Mouse (Mus musculus) heart, postnatal 0 days (tissue): Measurements from ENCODE around the gene Nfasc. TPM values are rescaled to one million over a fixed set of nuclear protein-coding genes. Genes with fewer than 3 reads are reported as not detected.

Experiments used
- ATAC-seq: fragments of 200-750 bp; cut with Nextera tagmentation; 2 replicates; pipeline ENCODE4 v1.8.0; 2017; ENCODE audit warnings: low read depth, moderate number of reproducible peaks, moderate library complexity; ENCODE audit not compliant: insufficient read depth
- DNase-seq: peaks from one replicate; pipeline ENCODE4 v3.0.0-alpha.2; 2016; ENCODE audit warnings: low spot score
- H3K27ac ChIP-seq: fragments of 300-500 bp; sonication (generic); 2 replicates; pipeline ENCODE4 v1.5.1; 2014; ENCODE audit warnings: low read depth, mild to moderate bottlenecking
- H3K27me3 ChIP-seq: fragments of 300-500 bp; sonication (generic); 2 replicates; pipeline ENCODE4 v1.6.1; 2014; ENCODE audit warnings: low read length, mixed read lengths; ENCODE audit not compliant: control insufficient read depth, insufficient read depth
- H3K36me3 ChIP-seq: fragments of 300-500 bp; sonication (generic); replicated peaks from 2 replicates; pipeline ENCODE4 v1.6.1; 2014; ENCODE audit warnings: low read length, mixed read lengths; ENCODE audit not compliant: control insufficient read depth, insufficient read depth
- H3K4me1 ChIP-seq: fragments of 300-500 bp; sonication (generic); 2 replicates; pipeline ENCODE4 v1.6.1; 2014; ENCODE audit warnings: antibody characterized with exemption; ENCODE audit not compliant: control insufficient read depth, insufficient read depth
- H3K4me2 ChIP-seq: fragments of 300-500 bp; sonication (generic); 2 replicates; pipeline ENCODE4 v1.6.1; 2014; ENCODE audit warnings: low read depth, mild to moderate bottlenecking, low read length, moderate library complexity
- H3K4me3 ChIP-seq: fragments of 300-500 bp; sonication (generic); 2 replicates; pipeline ENCODE4 v1.5.1; 2014; ENCODE audit warnings: low read depth, low read length
- H3K9ac ChIP-seq: fragments of 300-500 bp; sonication (generic); replicated peaks from 2 replicates; pipeline ENCODE4 v1.6.1; 2014; ENCODE audit warnings: low read depth, low read length, mixed read lengths
- H3K9me3 ChIP-seq: fragments of 300-500 bp; sonication (generic); replicated peaks from 2 replicates; pipeline ENCODE4 v1.6.1; 2016; ENCODE audit warnings: low read length; ENCODE audit not compliant: control insufficient read depth
- CTCF ChIP-seq: IDR thresholded peaks from 2 replicates; pipeline ENCODE4 v1.5.1; 2016; ENCODE audit warnings: antibody characterized with exemption, control low read depth, low read depth
- EP300 ChIP-seq: IDR thresholded peaks from 2 replicates; pipeline ENCODE4 v1.6.1; 2016; ENCODE audit warnings: antibody characterized with exemption, low read depth
- WGBS: fragments of 180-500 bp; shearing (Covaris S2); extraction: QIAGEN DNeasy Blood & Tissue Kit; methylation state at CpG from one replicate; pipeline ENCODE4 v1.1.7; 2014; 5-methylcytosine and 5-hydroxymethylcytosine counted together
- polyA plus RNA-seq: library from polyadenylated mRNA; unstranded; fragments of >200 nt; fragmentation: Nextera tagmentation; extraction: Ambion mirVana; gene quantifications from 2 replicates; pipeline ENCODE4 v1.2.1, GENCODE M21; 2015
- total RNA-seq: library from RNA; depleted of rRNA; stranded (reverse); fragments of >200 nt; gene quantifications from 2 replicates; pipeline ENCODE4 v1.2.3, GENCODE M21; 2014; ENCODE audit warnings: low replicate concordance

Nfasc gene
- total and polyA plus RNA-seq, 2 experiments from 2014 or later, result 0.08 to 0.11 TPM

DNA sequence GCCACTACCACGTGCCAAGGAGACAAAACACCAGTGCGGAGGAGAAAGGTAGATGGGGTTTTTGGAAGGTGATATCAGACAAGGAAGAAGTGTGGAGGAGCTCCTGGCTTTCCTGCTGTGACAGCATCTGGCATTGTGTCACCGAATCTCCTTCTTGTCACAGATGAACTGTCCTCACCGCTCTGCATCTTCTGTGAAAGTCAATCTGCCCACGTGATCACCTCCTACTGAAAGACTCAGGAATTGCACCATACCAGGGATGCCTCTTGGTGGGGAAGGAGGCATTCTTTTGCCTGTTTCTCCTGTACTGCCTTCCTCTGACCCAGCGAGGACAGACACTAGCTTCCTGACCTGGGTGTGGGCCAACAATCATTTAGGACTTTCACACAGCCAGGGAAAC, 86.0 kb downstream of the Nfasc start:
- Histone ChIP-seq H3K9ac (no peak overlapping the region), H3K27ac (no peak overlapping the region), H3K36me3 (no peaks in the 10 kb centered on the region), H3K27me3 (no peaks in the 10 kb centered on the region), H3K4me1 (no peaks in the 10 kb centered on the region), H3K9me3 (no peaks in the 10 kb centered on the region), H3K4me3 (no peak overlapping the region), H3K4me2 (no peak overlapping the region)
- 48% methylated on average over 6 of the region's 6 CpGs for WGBS
- no peak for DNase-seq
- ATAC-seq, result no peak
- no peak for TF ChIP-seq EP300
- no peak for TF ChIP-seq CTCF

- no peaks in the 10 kb centered on the region for H3K27me3 ChIP-seq
- TF ChIP-seq EP300, result no peak
- no peak for TF ChIP-seq CTCF
- no peak overlapping the region for H3K27ac ChIP-seq
- no peaks in the 10 kb centered on the region for H3K36me3 ChIP-seq
- 74% methylated on average over 9 of the region's 9 CpGs for WGBS
- H3K9me3 ChIP-seq, result no peaks in the 10 kb centered on the region
- H3K9ac ChIP-seq, result no peak overlapping the region
- H3K4me2 ChIP-seq, result no peak overlapping the region
- no peak overlapping the region for H3K4me3 ChIP-seq
- ATAC-seq (no peak), DNase-seq (no peak)
- H3K4me1 ChIP-seq, result no peaks in the 10 kb centered on the region
Measured at GRCm38 (mm10) chr1:132654769-132655168, 86.8 kb downstream of the Nfasc start.

DNA sequence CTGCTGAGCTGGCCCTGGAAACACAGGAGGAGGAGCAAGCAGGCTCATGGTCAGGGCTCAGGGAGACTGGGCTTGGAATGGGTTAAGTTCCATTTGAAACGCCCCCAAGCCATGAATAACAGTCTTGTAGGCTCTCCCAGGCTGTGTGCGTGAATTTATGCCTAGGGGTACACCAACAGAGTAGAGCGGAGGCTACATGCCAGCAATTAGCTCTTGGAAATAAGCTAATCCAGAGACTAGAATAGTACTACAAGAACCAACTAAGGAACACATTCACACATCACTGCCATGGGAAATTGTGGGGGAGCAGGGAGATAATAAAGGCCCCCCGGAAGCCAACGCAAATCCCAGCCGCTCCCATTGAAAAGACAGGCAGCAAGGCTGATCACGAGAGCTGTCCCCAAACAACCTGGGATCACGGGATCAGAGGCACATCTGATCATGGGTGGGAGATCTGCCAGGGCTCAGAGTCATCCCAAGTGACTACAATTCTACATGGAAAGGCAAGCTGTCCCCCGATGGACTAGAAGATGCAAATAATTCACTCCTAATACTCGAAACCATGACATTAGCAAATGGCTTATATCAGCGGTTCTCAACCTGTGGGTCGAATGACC, 87.6 kb downstream of the Nfasc start:
- Histone ChIP-seq H3K4me2 (no peak overlapping the region), H3K4me3 (no peak overlapping the region), H3K9ac (no peak overlapping the region), H3K27ac (no peak overlapping the region), H3K9me3 (no peaks in the 10 kb centered on the region), H3K27me3 (no peaks in the 10 kb centered on the region), H3K36me3 (no peaks in the 10 kb centered on the region), H3K4me1 (no peaks in the 10 kb centered on the region)
- ATAC-seq, result no peak
- no peak for DNase-seq
- 75% methylated on average over 12 of the region's 12 CpGs for WGBS
- TF ChIP-seq EP300 (no peak), CTCF (no peak)

DNA sequence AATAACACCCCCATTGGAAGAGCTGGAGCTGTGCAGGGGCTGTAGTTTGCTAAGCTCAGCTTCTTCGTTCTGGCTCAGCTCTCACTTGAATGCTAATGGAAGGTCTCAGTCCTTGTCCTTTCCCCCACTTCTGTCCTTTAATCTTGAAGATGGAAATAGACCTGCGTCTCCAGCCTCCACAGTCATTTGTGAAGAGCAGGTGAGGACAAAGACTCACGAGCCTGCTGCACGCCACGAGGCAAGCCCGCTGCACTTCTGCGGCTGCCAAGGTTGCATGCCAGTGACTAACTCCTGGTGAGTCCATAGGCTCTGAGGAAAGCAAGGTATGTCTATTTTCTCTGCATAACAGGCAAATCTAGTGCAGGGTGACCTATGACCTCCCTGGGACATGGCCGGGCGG, 88.4 kb downstream of the Nfasc start:
- H3K9me3 ChIP-seq, result no peaks in the 10 kb centered on the region
- no peaks in the 10 kb centered on the region for H3K27me3 ChIP-seq
- WGBS, result 67% methylated on average over 9 of the region's 9 CpGs
- no peak for ATAC-seq
- H3K4me2 ChIP-seq, result no peak overlapping the region
- H3K36me3 ChIP-seq, result no peaks in the 10 kb centered on the region
- H3K9ac ChIP-seq, result no peak overlapping the region
- no peak overlapping the region for H3K27ac ChIP-seq
- H3K4me3 ChIP-seq, result no peak overlapping the region
- no peaks in the 10 kb centered on the region for H3K4me1 ChIP-seq
- TF ChIP-seq EP300, result no peak
- TF ChIP-seq CTCF, result no peak
- DNase-seq, result no peak

- no peak for TF ChIP-seq CTCF
- TF ChIP-seq EP300, result no peak
- H3K4me3 ChIP-seq, result no peak overlapping the region
- no peak overlapping the region for H3K27ac ChIP-seq
- no peaks in the 10 kb centered on the region for H3K36me3 ChIP-seq
- WGBS, result 47% methylated on average over 9 of the region's 9 CpGs
- no peak overlapping the region for H3K9ac ChIP-seq
- ATAC-seq, result no peak
- DNase-seq, result no peak
- no peak overlapping the region for H3K4me2 ChIP-seq
- no peaks in the 10 kb centered on the region for H3K27me3 ChIP-seq
- no peaks in the 10 kb centered on the region for H3K9me3 ChIP-seq
- H3K4me1 ChIP-seq, result no peaks in the 10 kb centered on the region
Measured at GRCm38 (mm10) chr1:132650680-132651079, 90.9 kb downstream of the Nfasc start.

DNA sequence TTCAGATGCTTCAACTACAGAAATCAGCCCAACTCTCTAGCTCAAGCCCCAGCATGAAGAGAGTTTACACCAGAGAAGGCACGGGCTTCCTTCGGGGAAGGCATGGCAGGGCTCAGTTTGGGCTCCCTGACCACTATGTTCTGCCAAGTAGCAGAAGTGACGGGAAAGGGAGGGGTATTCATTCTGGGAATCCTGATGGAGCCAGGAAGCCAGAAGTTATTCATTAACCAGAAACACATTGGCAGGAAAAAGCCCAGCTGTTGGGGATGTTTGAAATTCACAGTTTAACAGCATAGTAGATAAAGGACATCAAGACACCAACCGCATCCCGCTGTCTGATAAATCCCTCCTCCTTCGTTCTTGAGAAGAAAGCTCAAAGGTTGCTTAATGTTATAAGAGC, 93.6 kb downstream of the Nfasc start:
- Histone ChIP-seq H3K27ac (no peak overlapping the region), H3K27me3 (no peaks in the 10 kb centered on the region), H3K4me2 (no peak overlapping the region), H3K4me1 (no peaks in the 10 kb centered on the region), H3K36me3 (no peaks in the 10 kb centered on the region), H3K9me3 (no peaks in the 10 kb centered on the region), H3K4me3 (no peak overlapping the region), H3K9ac (no peak overlapping the region)
- WGBS, result 59% methylated on average over 6 of the region's 6 CpGs
- DNase-seq (no peak), ATAC-seq (no peak)
- TF ChIP-seq CTCF, result no peak
- no peak for TF ChIP-seq EP300
